Mouse (Mus musculus) limb, embryonic 10.5 days (tissue): ENCODE results near the gene Trcg1. TPM values are rescaled to one million over a fixed set of nuclear protein-coding genes. Genes with fewer than 3 reads are reported as not detected.
"Not testable (repeated sequence)": the region's sequence is repeated elsewhere in the genome, so short reads cannot be mapped to it uniquely, and the experiment has no call there.

ENCODE experiments used
- DNase-seq: peaks from one replicate; pipeline ENCODE4 v3.0.0-alpha.2; 2017; ENCODE audit warnings: low spot score
- H3K27ac ChIP-seq: fragments of 300-500 bp; sonication (generic); 2 replicates; pipeline ENCODE4 v1.5.1; 2016; ENCODE audit warnings: mild to moderate bottlenecking
- H3K27me3 ChIP-seq: fragments of 300-500 bp; sonication (generic); 2 replicates; pipeline ENCODE4 v1.6.1; 2016; ENCODE audit warnings: low read depth, mild to moderate bottlenecking; ENCODE audit not compliant: poor library complexity, severe bottlenecking
- H3K36me3 ChIP-seq: fragments of 300-500 bp; sonication (generic); 2 replicates; pipeline ENCODE4 v1.6.1; 2016; ENCODE audit warnings: mild to moderate bottlenecking, moderate library complexity
- H3K4me1 ChIP-seq: fragments of 300-500 bp; sonication (generic); 2 replicates; pipeline ENCODE4 v1.6.1; 2016
- H3K4me3 ChIP-seq: fragments of 300-500 bp; sonication (generic); 2 replicates; pipeline ENCODE4 v1.5.1; 2016; ENCODE audit warnings: mild to moderate bottlenecking, moderate library complexity
- H3K9me3 ChIP-seq: fragments of 300-500 bp; sonication (generic); replicated peaks from 2 replicates; pipeline ENCODE4 v1.6.1; 2016; ENCODE audit warnings: mild to moderate bottlenecking
- WGBS: fragments of 180-500 bp; shearing (Covaris S2); methylation state at CpG from one replicate; pipeline ENCODE4 v1.1.7; 2016; 5-methylcytosine and 5-hydroxymethylcytosine counted together
- polyA plus RNA-seq: library from polyadenylated mRNA; unstranded; fragments of >200 nt; fragmentation: Nextera tagmentation; extraction: Ambion mirVana; gene quantifications from 2 replicates; pipeline ENCODE4 v1.2.1, GENCODE M21; 2016

Trcg1 gene
- not detected in 2 replicates for polyA plus RNA-seq

- H3K36me3 ChIP-seq, result no peaks in the 10 kb centered on the region
- H3K27me3 ChIP-seq, result no peaks in the 10 kb centered on the region
- peaks cover 10% of the 10 kb centered on the region for H3K4me1 ChIP-seq
- H3K9me3 ChIP-seq, result no peaks in the 10 kb centered on the region
- DNase-seq, result no peak
- 86% methylated on average over 2 of the region's 2 CpGs for WGBS
- no peak within 1 kb of the TSS for H3K27ac ChIP-seq
- no peak within 1 kb of the TSS for H3K4me3 ChIP-seq
Measured at GRCm38 (mm10) chr9:57236256-57236655, at the start of gene Trcg1. Trcg1 (plus strand) TSS chr9:57236556.

- no peak overlapping the region for H3K4me3 ChIP-seq
- no peaks in the 10 kb centered on the region for H3K36me3 ChIP-seq
- H3K27me3 ChIP-seq, result no peaks in the 10 kb centered on the region
- DNase-seq, result no peak
- no peaks in the 10 kb centered on the region for H3K4me1 ChIP-seq
- no peak overlapping the region for H3K27ac ChIP-seq
- 76% methylated on average over 3 of the region's 3 CpGs for WGBS
- no peaks in the 10 kb centered on the region for H3K9me3 ChIP-seq
Measured at GRCm38 (mm10) chr9:57196708-57197107, 39.6 kb upstream of the Trcg1 start.

- Histone ChIP-seq H3K27ac (no peak overlapping the region), H3K27me3 (no peaks in the 10 kb centered on the region), H3K36me3 (no peaks in the 10 kb centered on the region), H3K4me3 (no peak overlapping the region), H3K4me1 (no peaks in the 10 kb centered on the region), H3K9me3 (no peaks in the 10 kb centered on the region)
- WGBS, result 77% methylated on average over 8 of the region's 8 CpGs
- no peak for DNase-seq
Measured at GRCm38 (mm10) chr9:57197414-57197813, 38.9 kb upstream of the Trcg1 start.

DNA sequence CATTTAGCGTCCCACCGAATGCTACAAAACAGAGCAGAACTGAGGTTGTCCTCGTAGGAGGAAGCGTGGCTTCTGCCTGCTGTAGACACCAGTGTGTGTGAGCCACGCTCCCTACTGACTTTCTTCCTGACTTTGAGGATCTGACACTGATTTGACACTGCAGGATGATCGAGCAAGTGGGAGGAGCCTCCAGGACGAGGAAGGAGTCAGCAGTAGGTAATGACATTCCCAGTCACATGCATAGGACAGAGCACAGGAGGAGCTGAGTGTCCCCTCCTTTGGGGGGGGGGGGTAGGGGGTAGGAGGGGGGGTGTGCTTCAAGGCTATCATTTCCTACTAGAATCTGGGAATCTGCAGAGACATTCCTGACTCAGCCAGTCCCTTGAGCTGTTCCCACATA is 33.4 kb upstream of the Trcg1 start:
- WGBS, result 83% methylated on average over 7 of the region's 7 CpGs
- no peak overlapping the region for H3K27ac ChIP-seq

GRCm38 (mm10) chr9:57203571-57203970 is 32.8 kb upstream of the Trcg1 start:
- not testable (repeated sequence) for H3K36me3 ChIP-seq, H3K27ac ChIP-seq
- WGBS, result 89% methylated on average over 13 of the region's 13 CpGs

More for the DNA sequence above, 33.4 kb upstream of the Trcg1 start:
- Histone ChIP-seq H3K4me3 (no peak overlapping the region), H3K36me3 (no peaks in the 10 kb centered on the region), H3K27me3 (no peaks in the 10 kb centered on the region), H3K4me1 (no peaks in the 10 kb centered on the region), H3K9me3 (no peaks in the 10 kb centered on the region)
- no peak for DNase-seq

GRCm38 (mm10) chr9:57206896-57207295 is 29.5 kb upstream of the Trcg1 start:
- 85% methylated on average over 2 of the region's 2 CpGs for WGBS
- DNase-seq, result no peak
- Histone ChIP-seq H3K4me3 (no peak overlapping the region), H3K4me1 (no peaks in the 10 kb centered on the region), H3K27ac (no peak overlapping the region), H3K9me3 (no peaks in the 10 kb centered on the region), H3K36me3 (no peaks in the 10 kb centered on the region), H3K27me3 (no peaks in the 10 kb centered on the region)

More at GRCm38 (mm10) chr9:57203571-57203970, 32.8 kb upstream of the Trcg1 start:
- not testable (repeated sequence) for H3K27me3 ChIP-seq, H3K9me3 ChIP-seq, DNase-seq, H3K4me3 ChIP-seq, H3K4me1 ChIP-seq

- DNase-seq, result peak; percentile 45
- WGBS, result 33% methylated on average over 3 of the region's 3 CpGs
- H3K27ac ChIP-seq, result no peak overlapping the region
- H3K4me3 ChIP-seq, result no peak overlapping the region
- peaks cover 13% of the 10 kb centered on the region for H3K4me1 ChIP-seq
- H3K9me3 ChIP-seq, result no peaks in the 10 kb centered on the region
- H3K27me3 ChIP-seq, result no peaks in the 10 kb centered on the region
- no peaks in the 10 kb centered on the region for H3K36me3 ChIP-seq
Measured at GRCm38 (mm10) chr9:57209316-57209715, 27.0 kb upstream of the Trcg1 start.

DNA sequence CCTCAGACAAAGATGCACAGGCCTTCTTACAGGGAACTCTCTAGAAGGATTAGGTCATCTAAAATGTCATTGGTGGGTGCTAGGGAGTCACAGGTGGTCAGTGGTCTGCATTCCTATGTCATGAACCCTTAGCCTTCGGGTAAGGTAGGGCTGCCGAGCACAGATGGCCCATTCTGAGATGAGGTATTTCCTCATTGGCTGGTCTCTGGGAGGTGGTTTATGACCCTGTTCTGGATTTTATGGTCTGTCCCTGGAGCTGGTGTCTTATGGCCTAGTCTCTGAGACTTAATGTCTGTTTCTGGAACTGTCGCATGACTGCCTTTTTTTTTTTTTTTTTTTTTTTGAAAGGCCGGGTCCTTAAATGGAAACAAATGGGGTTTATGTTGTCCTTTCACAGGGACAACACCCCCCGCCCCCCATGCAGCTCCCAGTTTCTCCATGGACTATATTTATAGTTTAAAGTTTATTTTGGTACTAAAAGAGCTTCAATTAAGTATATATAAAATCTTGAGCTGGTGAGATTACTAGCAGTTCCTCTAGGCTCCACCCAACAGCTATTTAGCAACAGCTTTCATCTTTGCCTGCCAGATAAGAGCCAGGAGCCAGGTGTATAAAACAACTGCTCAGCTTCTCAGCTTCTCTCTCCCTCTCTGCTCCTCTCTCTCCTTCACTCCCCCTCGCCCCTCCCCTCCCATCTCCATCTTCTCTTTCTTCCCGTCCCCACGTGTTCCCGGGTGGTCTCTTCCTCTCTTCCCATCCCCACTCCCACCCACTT is 23.7 kb upstream of the Trcg1 start:
- DNase-seq, result no peak
- H3K4me1 ChIP-seq, result peaks cover 13% of the 10 kb centered on the region
- 39% methylated on average over 9 of the region's 9 CpGs for WGBS
- H3K36me3 ChIP-seq, result no peaks in the 10 kb centered on the region
- H3K27ac ChIP-seq, result peak overlapping the region; percentile 58; the same call in 1 of the 2 replicates
- no peaks in the 10 kb centered on the region for H3K27me3 ChIP-seq
- H3K9me3 ChIP-seq, result no peaks in the 10 kb centered on the region
- H3K4me3 ChIP-seq, result no peak overlapping the region

DNA sequence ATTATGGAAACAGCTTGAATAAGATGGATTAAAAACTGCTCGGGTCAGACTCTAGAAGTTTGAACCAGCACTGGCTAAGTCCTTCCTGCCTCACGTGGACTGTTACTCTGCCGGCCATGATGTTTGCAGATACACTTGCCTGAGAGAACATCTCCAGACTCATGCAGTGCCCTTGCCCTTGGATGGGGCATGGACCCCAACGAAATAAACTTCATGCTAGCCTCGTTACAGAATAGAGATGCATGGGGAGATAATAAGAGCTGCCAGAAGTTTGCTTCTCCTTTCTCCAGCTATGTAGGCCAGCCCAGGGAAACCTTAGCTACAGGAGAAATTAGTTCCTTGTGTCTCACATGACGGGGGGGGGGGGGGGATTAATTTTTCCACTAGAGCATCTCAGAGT is 21.9 kb upstream of the Trcg1 start:
- Histone ChIP-seq H3K9me3 (no peaks in the 10 kb centered on the region), H3K27me3 (no peaks in the 10 kb centered on the region), H3K4me3 (no peak overlapping the region), H3K27ac (no peak overlapping the region), H3K4me1 (peaks cover 13% of the 10 kb centered on the region), H3K36me3 (no peaks in the 10 kb centered on the region)
- DNase-seq, result no peak
- WGBS, result 86% methylated on average over 6 of the region's 6 CpGs

DNA sequence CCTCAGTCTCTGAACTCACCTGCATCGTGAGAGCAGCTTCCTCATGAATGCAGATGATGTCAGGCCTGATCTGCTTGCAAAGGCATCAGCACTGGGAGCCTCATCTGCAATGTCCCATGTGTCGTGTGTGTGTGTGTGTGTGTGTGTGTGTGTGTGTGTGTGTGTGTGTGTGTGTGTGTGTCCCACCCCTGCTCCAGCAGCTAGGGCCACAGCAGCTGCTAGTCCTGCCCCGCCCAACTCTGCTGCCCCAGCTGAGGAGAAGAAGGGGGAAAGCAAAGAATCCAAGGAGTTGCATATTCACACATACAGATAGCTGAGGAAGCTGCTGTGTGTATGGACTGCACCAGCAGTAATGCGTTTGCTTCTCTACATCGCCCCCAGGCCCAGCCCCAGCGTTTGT is 19.1 kb upstream of the Trcg1 start:
- Histone ChIP-seq H3K4me1 (peaks cover 10% of the 10 kb centered on the region), H3K4me3 (no peak overlapping the region), H3K9me3 (no peaks in the 10 kb centered on the region), H3K36me3 (no peaks in the 10 kb centered on the region), H3K27me3 (no peaks in the 10 kb centered on the region), H3K27ac (no peak overlapping the region)
- WGBS, result 83% methylated on average over 6 of the region's 6 CpGs
- DNase-seq, result peak; percentile 26

GRCm38 (mm10) chr9:57218776-57219175 is 17.6 kb upstream of the Trcg1 start:
- no peak overlapping the region for H3K4me3 ChIP-seq
- H3K27me3 ChIP-seq, result no peaks in the 10 kb centered on the region
- H3K9me3 ChIP-seq, result no peaks in the 10 kb centered on the region
- no peaks in the 10 kb centered on the region for H3K36me3 ChIP-seq
- 85% methylated on average over 5 of the region's 5 CpGs for WGBS
- DNase-seq, result no peak
- no peak overlapping the region for H3K27ac ChIP-seq
- H3K4me1 ChIP-seq, result no peaks in the 10 kb centered on the region

GRCm38 (mm10) chr9:57219511-57219910 is 16.8 kb upstream of the Trcg1 start:
- H3K4me3 ChIP-seq, result no peak overlapping the region
- H3K9me3 ChIP-seq, result no peaks in the 10 kb centered on the region
- DNase-seq, result peak; percentile 20
- 81% methylated on average over 1 of the region's 1 CpGs for WGBS
- no peaks in the 10 kb centered on the region for H3K36me3 ChIP-seq
- H3K4me1 ChIP-seq, result no peaks in the 10 kb centered on the region
- no peaks in the 10 kb centered on the region for H3K27me3 ChIP-seq
- no peak overlapping the region for H3K27ac ChIP-seq

DNA sequence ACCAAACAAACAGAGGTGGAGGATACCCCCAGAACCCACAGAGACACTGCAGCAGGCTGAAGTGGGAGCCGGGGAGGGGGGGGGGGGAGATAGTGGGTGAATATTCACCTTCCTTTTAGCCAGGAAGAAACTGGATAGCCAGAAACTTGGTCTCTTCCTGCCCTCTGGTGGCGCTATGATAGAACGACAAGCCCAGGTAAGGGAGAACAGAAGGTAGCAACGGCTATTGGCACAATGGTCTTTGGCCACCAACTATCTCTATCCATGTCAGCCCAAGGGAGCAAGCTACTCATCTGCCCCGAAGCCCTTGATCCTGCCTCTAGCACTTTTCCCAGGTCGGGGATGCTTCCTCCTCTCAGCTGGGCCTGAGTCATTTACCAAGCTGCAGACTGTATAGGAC is 16.0 kb upstream of the Trcg1 start:
- Histone ChIP-seq H3K27me3 (no peaks in the 10 kb centered on the region), H3K27ac (no peak overlapping the region), H3K4me1 (no peaks in the 10 kb centered on the region), H3K9me3 (no peaks in the 10 kb centered on the region), H3K4me3 (no peak overlapping the region), H3K36me3 (no peaks in the 10 kb centered on the region)
- 25% methylated on average over 6 of the region's 6 CpGs for WGBS
- peak; percentile 57 for DNase-seq

GRCm38 (mm10) chr9:57223341-57223740 is 13.0 kb upstream of the Trcg1 start:
- no peak overlapping the region for H3K4me3 ChIP-seq
- no peaks in the 10 kb centered on the region for H3K4me1 ChIP-seq
- H3K27ac ChIP-seq, result no peak overlapping the region
- no peaks in the 10 kb centered on the region for H3K9me3 ChIP-seq
- no peaks in the 10 kb centered on the region for H3K36me3 ChIP-seq
- H3K27me3 ChIP-seq, result no peaks in the 10 kb centered on the region
- no peak for DNase-seq
